Mouse (Mus musculus) megakaryocyte, embryonic 14.5 days (primary cell): ENCODE results near the gene Ddx39.

Experiments used
- FLI1 ChIP-seq: IDR thresholded peaks from 2 replicates; pipeline ENCODE4 v1.6.1; 2012; ENCODE audit warnings: low read length, inconsistent platforms, mixed read lengths
- GATA1 ChIP-seq: IDR thresholded peaks from 3 replicates; pipeline ENCODE4 v1.6.1; 2012; ENCODE audit warnings: mixed read lengths, low read length, inconsistent platforms, borderline replicate concordance

GRCm38 (mm10) chr8:83754149-83754548 lies 39.2 kb downstream of the Ddx39 start:
- TF ChIP-seq GATA1 (no peak), FLI1 (no peak)
